Mouse (Mus musculus): ENCODE results near the gene Zfp607a.
A peak's percentile ranks its signal among the peaks of the same experiment; 100 is the strongest.
"Not testable (repeated sequence)": the region's sequence is repeated elsewhere in the genome, so short reads cannot be mapped to it uniquely, and the experiment has no call there.

The Zfp607a gene

GRCm38 (mm10) chr7:27857227-27857626 lies at the start of gene Zfp607a:
TSS of gene Zfp607a (plus strand) at chr7:27857527.
- DNase-seq = no peak

GRCm38 (mm10) chr7:27818526-27819110 lies 38.7 kb upstream of the Zfp607a start:
- no peak for DNase-seq

GRCm38 (mm10) chr7:27822611-27823010 lies 34.7 kb upstream of the Zfp607a start:
- DNase-seq = no peak

- no peak for DNase-seq
These were observed 23.2 kb upstream of the Zfp607a start for GRCm38 (mm10) chr7:27834131-27834530.

- DNase-seq = no peak
These were observed 19.4 kb upstream of the Zfp607a start for GRCm38 (mm10) chr7:27837896-27838295.

- DNase-seq = peak; percentile 94
These were observed 18.7 kb upstream of the Zfp607a start, which contains the start of gene Zfp59 for GRCm38 (mm10) chr7:27838323-27839249. TSS of gene Zfp59 (plus strand) at chr7:27838607.

- no peak for DNase-seq
These were observed 17.7 kb upstream of the Zfp607a start for GRCm38 (mm10) chr7:27839596-27839995.

GRCm38 (mm10) chr7:27840104-27840503 lies 17.2 kb upstream of the Zfp607a start:
- no peak for DNase-seq

- DNase-seq = no peak
These were observed 2.2 kb downstream of the Zfp607a start for GRCm38 (mm10) chr7:27859301-27860251.

- DNase-seq = peak; percentile 43
These were observed 3.3 kb downstream of the Zfp607a start for GRCm38 (mm10) chr7:27860396-27861235.

GRCm38 (mm10) chr7:27862578-27862977 lies 5.3 kb downstream of the Zfp607a start:
- DNase-seq = not testable (repeated sequence)

- DNase-seq = no peak
These were observed 24.4 kb downstream of the Zfp607a start for GRCm38 (mm10) chr7:27881721-27882120.

- no peak for DNase-seq
These were observed 43.3 kb downstream of the Zfp607a start for GRCm38 (mm10) chr7:27900601-27901000.

- DNase-seq = no peak
These were observed 47.9 kb downstream of the Zfp607a start for GRCm38 (mm10) chr7:27905061-27905848.

- not testable (repeated sequence) for DNase-seq
These were observed 53.6 kb downstream of the Zfp607a start for GRCm38 (mm10) chr7:27910952-27911351.

- not testable (repeated sequence) for DNase-seq
These were observed 69.7 kb downstream of the Zfp607a start for GRCm38 (mm10) chr7:27927041-27927440.

- peak; percentile 65 for DNase-seq
These were observed 71.7 kb downstream of the Zfp607a start, which contains the start of gene Zfp974 for GRCm38 (mm10) chr7:27928818-27929695. TSS of gene Zfp974 (minus strand) at chr7:27929460.

Data from right cerebral cortex, adult 18-20 months (tissue).